Mouse (Mus musculus) sigmoid colon, adult 10 weeks (tissue): ENCODE results near the gene Cbx7. TPM values are rescaled to one million over a fixed set of nuclear protein-coding genes. Genes with fewer than 3 reads are reported as not detected.

Experiments
- polyA plus RNA-seq: library from polyadenylated mRNA; stranded (reverse); fragments of 350-450 nt; fragmentation: Illumina TruSeq; extraction: RNeasy Lipid Tissue Mini Kit (QIAGEN cat#74804); gene quantifications from one replicate; pipeline ENCODE4 v1.2.3, GENCODE M21; 2014; ENCODE audit warnings: low read depth, low replicate concordance

The Cbx7 gene
- 1.6 TPM for polyA plus RNA-seq

GRCm38 (mm10) chr15:79970940-79971339 is at the start of gene Cbx7:
Gene Cbx7 (minus strand): TSS chr15:79971119.

GRCm38 (mm10) chr15:80014321-80015210 is 43.6 kb upstream of the Cbx7 start, which contains the start of gene Pdgfb:
Gene Pdgfb (minus strand): TSS chr15:80014977.

GRCm38 (mm10) chr15:79891436-79892212 is 79.3 kb downstream of the Cbx7 start, which contains the start of gene Apobec3:
Gene Apobec3 (plus strand): TSS chr15:79891659.

Other genes with a start within 250 kb of the Cbx7 start
- 13.4 TPM for gene Sun2, start 228.6 kb downstream of the Cbx7 start, polyA plus RNA-seq
- 1.1 TPM for gene Dnal4, start 193.3 kb downstream of the Cbx7 start, polyA plus RNA-seq
- 0.44 TPM for gene Nptxr, start 166.4 kb downstream of the Cbx7 start, polyA plus RNA-seq
- not detected for gene Npcd, start 136.9 kb downstream of the Cbx7 start, polyA plus RNA-seq
- gene Cbx6, start 136.4 kb downstream of the Cbx7 start, polyA plus RNA-seq: 2.2 TPM
- 37.5 TPM for gene Apobec3, start 79.5 kb downstream of the Cbx7 start, polyA plus RNA-seq
- gene Pdgfb, start 43.9 kb upstream of the Cbx7 start, polyA plus RNA-seq: 0.13 TPM
- 0.25 TPM for gene Syngr1, start 120.2 kb upstream of the Cbx7 start, polyA plus RNA-seq
- gene Rpl3, start 120.7 kb upstream of the Cbx7 start, polyA plus RNA-seq: 215 TPM
- gene Tab1, start 162.0 kb upstream of the Cbx7 start, polyA plus RNA-seq: 0.41 TPM
- gene Mgat3, start 202.6 kb upstream of the Cbx7 start, polyA plus RNA-seq: 36.9 TPM